Mouse (Mus musculus) cerebellum, postnatal 25 days (tissue): ENCODE data around the gene Lhfpl2.
A peak's percentile ranks its signal among the peaks of the same experiment; 100 is the strongest.

ENCODE experiments used
- DNase-seq, 2 experiments: peaks; one replicate each; pipeline ENCODE4 v3.0.0; 2021; ENCODE audit warnings: mixed read lengths in 2 of 2

The Lhfpl2 gene

DNA sequence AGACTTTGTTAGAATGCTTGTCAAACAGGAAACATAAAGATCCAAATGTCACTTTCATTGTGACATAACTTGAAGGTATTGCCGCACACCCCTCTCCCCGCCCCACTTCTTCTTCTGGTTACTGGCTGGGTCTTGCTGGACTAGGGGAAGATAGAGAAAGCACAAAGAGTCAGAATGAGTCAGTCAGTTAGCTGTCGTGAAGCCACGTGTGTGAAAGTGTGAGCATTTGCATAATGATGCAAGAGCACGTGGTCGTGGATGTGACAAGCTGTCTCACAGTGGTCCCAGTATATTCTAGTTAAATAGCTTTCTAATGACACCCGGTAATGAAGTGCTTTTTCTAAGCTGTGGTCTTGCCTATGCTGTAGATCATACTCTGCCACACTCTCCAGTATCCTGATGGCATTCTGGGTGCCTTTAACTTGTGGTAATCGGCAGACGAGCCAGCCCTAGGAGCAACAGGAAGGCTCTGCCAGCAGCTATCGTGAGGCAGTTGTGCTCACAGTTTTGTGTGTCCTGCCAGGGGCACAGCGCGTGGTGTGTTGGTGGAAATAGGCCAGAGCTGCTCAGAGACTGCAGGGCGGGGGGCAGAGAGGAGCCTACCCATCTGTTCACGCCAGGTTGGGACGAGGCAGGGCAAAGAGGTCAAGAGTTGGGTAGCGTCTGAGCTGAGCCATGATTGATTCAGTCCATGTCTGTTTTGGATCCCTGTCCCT, 40.9 kb downstream of the Lhfpl2 start:
- no peak for DNase-seq

DNA sequence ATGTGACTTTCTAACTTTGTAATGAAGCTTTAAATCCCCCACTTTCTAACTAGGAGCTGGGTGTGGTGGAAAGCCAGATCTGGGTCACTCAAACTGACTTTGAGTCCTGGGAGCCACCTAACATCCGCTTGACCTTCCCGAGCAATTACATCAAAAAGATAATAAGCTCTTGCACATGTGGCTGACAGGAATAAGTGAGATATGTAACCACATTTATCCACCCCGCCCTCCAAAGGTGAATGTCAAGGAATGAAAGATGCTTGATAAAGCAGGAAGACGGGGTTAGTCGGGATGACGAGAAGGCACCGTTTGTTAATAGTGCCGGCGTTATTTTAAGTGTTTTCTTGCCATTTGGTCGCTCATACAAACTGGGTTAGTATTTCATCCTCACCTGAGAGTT, 41.5 kb downstream of the Lhfpl2 start:
- no peak for DNase-seq

DNA sequence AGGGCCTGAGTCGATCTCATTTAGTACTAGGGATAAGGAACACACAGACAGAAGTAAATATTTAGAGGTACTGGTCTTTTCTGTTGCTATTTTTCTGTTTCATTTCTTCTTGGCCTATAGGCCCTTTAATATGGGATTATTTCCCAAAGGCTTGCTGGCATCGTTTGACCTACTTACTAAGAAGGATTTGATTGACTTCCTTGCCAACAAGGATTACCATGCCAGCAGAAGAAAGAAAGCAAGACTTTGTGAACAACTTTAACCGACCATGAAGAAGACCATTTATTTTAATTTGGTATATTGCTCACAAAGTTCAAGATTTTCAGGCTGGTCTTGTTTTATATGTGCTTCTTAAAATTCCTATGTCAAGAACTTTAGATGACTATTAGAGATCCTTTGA, 42.8 kb downstream of the Lhfpl2 start:
- no peak for DNase-seq

DNA sequence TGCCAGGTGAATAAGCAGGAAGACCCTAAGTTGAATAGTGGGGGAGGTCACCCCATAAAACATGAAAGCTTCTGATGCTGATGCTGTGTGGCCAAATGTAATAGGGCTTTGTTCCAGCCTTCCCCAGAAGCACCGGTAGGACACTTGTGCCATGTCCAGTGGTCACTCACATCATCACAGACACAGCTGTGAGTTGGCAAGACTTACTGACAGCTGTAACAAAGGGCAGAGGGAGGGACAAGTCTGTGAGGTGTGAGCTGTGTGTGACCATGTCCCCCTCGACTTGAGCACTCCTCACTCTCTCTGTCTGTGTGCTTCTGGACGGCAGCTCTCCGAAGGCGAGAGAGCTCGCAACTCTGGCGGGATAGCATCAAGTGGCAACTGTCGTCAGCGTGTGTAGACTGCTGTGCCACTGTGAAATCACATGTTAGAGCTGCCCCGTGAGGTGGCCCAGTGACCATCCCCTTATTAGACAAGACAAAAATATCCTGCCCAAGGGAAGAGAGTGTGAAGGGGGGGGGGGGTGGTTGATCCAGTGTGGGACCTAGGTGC, 43.5 kb downstream of the Lhfpl2 start:
- DNase-seq: no peak

DNA sequence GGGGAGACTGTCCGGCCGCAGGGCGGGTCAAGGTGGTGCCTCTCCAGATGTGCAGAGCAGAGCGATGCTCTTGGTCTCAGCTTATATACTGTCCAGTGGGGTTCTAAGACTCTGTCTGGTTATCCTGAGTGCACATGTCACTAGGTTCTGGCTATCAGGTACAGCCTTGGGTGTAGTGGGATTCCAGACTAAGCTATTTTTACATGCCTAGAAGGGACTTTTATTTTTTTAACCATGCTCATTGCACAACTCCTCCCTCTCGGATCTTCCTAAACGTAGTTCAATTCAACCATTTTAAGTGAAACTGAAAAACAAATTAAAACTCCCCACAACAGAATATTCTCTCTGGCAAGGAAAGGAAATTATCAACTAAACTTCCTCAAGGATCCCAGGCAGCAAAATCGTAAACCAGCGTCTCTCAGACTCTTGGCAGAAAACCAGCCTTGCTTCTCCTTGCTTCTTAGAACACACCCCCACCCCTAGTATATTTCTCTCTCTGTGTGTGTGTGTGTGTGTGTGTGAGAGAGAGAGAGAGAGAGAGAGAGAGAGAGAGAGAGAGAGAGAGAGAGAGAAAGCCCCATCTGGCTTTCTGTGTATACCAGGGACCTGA, 47.4 kb downstream of the Lhfpl2 start:
- no peak for DNase-seq

DNA sequence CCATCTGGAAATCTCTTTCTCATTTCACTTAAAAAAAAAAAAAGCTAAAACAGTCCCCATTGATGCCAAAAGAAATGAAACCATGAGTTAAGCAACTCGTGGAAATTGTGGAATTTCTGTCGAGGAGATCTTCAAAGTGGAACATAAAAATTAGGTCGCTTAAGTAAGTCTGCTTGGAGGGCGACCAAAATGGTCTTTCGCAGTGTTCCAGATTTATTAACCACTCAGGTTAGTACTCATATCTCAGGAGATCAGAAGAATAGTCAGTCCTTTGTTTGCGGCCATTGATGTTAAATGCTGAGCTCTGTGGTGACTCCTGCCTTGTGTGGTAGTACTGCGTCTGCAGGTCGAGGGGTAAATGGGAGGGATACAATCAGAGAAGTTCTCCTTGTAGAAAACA, 48.8 kb downstream of the Lhfpl2 start:
- DNase-seq: no peak

DNA sequence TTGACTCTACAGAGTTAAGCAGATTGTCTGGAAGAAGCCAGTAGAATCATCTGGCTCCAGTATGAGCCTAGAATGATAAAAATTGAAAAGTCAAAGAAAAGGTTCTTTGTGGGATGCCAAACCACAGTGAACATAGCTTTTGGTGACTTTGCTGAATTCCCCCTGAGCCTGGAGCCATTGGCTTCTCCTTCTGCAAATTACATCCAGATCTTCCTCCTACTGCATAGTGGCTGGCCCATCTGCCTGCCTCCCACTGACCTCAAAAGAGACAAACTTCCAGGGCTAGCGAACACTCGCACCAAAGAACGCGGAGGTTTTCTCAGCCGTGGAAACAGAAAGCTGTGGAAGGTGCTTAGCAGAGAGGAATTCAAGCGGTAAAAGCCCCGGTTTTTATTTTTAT, 49.4 kb downstream of the Lhfpl2 start:
- no peak for DNase-seq

DNA sequence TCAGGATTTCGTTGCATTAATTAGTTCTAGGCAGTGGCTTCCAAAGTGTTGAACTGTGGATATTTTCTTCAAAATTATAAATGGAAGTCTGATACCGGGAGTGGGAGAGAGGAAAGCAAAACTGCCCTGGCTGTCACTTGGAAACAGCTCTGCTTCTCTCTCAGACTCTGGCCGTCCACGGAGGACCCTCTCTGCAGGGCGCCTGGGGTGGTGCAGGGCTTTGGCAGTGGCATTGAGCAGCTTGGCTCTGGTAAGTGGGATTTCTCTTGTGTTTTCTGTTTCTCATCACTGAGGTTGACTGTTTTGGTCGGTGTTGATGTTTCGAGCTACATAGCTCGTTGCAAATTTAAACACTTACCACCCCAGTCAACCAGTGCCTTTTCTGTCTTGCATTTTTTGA, 53.0 kb downstream of the Lhfpl2 start:
- peak in 1 of 2 experiments; percentile 33 for DNase-seq

DNA sequence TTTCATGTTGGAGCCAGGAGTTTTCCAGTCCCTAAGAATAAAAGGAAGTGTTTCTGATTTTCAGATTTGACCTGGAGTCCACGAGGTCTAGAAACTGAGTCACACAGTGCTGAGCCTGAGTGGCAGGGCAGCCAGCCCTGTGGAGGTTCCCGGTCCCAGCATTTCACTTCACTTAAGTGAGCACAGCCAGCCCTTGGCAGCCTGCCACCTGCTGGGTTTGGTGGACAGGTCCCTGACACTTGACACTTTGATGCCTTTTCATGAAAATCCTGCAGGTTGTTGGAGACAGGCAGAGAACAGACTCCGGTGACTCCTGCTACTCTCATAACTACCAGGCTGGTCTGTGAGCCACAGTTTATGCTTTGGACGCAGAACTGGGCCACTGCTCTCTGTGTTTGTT, 57.9 kb downstream of the Lhfpl2 start:
- peak; percentile 61 to 76 for DNase-seq

DNA sequence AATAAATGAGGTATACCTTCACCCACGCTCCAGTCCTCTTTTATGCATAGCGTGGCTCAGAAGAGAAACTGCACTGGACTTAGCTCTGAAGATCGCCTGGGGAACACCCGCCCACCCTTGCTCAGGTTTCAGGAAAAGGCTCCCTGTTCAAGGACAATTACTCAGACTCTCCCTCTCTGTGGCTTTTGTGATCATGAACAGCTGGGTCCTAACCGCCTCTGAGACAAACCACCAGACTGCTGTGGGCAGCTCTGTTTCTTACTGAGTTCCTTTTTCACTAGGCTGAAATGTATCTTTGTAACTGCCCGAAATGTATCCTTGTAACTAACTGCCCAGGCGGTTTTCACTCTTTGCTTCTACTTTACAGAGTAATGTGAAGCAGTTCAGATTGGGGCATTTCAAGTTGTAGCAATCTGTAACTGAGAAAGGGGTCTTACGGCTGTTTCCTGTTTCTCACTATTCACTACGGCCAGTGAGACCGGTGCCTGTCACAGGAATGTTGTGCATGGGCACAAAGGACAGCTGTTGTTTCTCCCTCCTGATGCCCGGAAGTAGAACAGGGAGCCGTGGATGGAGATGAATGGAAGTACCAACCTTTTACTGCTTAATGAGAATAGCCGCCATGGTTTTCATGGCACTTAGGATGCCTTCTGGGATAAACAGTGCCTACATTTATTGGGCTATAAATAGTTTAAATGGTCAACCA, 59.3 kb downstream of the Lhfpl2 start:
- DNase-seq: no peak

DNA sequence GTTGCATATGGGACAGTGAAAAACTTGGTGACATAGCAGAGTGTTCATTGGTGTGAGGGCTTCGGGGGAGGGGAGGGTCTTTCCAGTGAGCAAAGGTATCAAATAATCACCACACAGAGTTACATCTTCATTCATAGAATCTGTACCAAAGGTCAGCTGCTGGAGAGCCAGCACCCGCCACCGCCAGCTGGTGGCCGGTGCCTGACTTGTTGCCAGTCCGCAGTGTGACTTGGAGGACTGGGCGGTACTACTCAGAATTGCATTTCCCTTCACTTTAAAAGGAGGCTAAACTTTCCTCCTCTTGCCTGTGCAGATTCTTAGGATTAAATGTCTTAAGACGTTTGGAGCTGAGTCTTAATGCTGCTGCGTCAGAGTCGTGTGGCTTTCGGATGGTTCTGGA, 59.9 kb downstream of the Lhfpl2 start:
- no peak for DNase-seq

DNA sequence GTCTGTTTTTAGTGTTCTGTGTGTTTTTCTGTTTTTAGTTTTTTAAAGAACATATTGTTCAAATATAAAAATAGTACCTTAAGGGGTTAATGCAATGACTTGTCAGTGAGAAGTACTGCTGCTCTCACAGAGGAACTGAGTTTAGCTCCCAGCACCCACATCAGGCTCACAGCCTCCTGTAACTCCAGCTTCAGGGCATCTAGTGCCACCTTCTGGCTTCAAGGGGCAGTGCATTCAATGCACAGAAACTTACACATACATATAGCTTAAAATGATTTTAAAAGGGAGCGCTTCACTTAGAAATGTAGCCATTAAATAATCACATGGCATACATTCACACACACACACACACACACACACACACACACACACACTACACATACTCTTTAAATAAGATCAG, 60.5 kb downstream of the Lhfpl2 start:
- no peak for DNase-seq

DNA sequence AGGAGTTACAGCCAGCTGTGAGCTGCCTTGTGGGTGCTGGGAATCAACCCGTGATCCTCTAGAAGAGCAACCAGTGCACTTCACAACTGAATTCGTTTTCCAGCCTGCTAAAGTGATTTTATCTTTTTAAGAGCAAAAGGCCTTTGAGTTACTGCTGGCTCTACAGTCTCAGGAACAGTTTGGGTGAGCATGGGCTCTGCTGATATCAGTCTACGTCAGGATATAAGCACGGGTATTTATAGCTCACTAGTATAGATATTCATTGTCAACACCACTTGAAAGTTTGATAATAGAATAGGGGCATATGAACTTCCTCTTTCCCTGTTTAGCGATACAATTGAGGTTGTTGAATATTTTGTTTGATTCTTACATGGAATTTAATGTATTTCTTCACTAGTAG, 61.7 kb downstream of the Lhfpl2 start:
- no peak for DNase-seq

DNA sequence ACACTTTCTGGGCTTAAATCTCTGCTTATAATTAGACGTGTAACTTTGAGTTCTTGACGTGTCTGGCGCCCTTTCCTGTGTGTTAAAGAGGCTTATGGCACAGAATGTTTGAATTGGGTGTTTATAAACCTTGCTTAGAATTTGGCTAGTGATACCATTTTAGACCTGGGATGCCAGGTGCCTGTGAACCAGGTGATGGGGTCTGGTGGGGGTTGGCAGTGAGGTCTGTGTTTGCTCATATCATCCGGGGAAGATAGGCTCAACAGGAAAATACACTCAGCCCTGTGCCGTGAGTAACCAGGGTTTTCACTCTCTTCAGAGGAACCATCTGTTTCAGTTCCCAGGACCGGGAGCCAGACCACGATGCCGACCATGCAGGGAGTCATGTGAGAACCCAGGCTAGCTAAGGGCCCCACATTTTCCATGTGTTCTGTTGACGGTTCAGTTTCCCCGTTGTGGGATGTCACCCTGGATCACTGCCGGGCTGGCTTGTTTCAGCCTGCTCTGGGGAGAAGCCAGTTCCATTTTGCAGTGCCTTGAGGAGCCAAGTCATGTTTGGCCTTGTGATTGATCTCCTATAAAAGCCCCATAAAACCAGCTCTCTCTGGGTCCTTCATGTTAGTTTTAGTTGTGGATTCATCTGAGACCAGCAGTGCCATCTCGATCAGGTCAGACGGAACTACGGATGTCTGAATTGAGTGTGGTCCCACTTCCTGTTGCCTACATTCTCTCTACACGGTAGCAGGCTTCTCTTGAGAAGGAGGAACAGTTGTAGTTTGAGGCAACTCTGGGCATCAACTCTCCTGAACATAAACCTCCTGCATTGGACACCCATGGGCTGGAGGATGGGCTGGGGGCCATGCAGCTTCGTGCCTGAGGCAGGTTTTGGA, 65.4 kb downstream of the Lhfpl2 start:
- peak; percentile 49 to 60 for DNase-seq

DNA sequence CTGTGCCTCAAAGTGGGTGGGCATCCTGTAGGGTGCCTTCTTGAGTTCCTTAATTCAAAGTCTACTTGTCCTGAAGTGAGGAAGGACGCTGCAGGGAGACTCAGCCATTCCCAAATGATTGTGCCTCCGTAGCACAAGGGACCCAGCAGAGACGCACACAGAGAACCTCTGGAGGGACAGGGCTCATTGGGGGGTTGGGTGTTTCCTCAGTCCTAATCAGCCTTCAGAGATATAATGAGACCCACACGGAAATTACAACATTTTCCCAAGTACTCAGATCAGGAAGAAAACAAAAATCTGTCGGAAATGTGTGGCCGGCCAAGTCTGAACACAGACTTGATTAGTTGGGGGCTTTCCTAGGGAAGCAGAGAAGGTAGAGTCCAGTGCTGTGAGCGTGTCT, 72.8 kb downstream of the Lhfpl2 start:
- DNase-seq: no peak

DNA sequence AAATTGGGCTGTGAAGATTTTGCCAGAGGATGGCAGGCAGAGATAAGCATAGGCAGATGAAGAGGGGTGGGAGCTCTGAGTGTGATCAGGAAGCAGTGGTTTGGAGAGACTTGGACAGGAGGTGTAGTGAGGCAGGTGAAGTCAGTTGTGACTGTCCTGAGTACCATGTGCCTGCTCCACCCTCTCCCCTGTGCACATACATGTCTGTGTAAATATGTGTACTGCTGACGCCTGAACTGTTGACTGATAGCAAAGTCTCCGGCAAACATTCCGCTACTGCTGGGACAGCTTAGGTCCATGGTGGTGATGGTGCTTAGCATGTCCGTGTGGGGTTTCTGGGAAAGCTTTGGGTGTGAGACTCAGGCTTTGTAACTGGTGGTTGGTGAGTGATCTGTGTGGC, 73.5 kb downstream of the Lhfpl2 start:
- no peak for DNase-seq

DNA sequence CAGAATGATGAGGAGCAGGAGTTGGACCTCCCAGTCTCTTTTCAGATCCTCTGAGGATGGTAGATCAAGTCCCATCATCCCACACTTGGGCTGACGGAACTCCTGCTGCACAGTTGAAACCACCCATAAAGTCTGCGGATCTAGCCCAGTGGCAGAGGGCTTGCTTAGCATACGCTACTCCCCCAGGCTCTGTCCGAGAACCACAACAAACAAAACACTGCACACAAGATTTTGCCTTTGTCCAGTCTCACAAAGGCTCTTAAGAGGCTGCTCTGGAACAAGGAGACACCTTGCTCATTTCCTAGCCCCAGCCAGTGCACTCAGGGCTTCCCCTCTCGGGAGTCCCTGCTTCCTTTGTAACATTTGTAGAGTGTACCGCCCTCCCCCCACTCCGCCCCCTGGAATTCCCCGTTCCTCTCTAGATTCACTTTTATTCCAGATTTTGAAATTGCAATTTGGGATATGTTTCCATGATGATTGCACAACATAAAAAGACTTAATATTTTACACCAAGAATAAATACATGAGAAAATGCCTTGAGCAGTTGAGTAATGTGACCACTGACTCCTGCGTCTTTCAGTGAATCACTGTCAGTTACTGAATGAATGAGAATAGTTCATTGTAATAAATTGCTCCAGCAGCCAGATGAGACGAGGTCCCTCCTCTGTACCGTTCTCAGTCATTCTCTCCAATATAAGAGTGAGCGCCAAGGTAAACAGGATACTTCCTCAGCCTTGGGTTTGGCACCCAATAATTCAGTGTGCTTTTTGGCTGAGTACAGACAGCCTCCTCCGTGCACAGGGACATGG, 74.8 kb downstream of the Lhfpl2 start:
- DNase-seq: no peak

DNA sequence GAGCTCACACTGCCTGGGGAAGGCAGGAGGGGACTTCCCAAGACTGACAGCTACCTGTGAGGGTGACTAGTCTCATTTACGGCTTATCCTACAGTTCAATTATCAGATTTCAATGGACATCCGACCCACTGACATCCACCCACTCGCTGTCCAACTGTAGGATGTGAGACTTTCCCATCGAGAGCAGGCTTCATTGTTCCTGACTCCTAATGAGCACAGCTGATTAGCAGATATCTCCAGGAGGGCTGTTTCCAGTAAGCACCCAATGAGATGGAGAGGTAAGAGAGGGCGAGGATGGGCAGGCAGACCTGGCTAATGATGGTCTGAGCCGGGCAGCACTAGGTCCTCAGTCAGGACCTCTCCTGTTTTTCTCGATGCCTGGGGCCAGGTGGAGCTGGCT, 77.0 kb downstream of the Lhfpl2 start:
- no peak for DNase-seq

DNA sequence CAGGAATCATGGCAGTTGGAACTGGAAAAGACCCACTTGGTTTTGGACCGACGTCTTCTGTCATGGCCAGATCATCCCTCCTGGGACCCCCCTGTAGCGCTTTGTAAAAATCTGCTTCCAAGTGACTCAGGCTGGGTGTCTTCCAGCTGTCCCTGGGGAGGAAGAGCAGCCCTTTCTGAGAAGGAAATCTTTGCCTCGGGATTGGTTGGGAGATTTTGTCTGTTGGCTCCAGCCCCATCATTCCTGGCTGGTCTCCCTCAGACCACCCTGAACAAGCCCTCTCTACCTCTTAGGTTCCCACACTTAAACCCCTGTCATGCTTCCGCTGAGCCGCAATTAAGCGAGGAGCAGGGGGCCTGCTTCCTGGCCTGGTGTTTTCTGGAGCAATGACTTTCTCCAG, 77.6 kb downstream of the Lhfpl2 start:
- DNase-seq: no peak

DNA sequence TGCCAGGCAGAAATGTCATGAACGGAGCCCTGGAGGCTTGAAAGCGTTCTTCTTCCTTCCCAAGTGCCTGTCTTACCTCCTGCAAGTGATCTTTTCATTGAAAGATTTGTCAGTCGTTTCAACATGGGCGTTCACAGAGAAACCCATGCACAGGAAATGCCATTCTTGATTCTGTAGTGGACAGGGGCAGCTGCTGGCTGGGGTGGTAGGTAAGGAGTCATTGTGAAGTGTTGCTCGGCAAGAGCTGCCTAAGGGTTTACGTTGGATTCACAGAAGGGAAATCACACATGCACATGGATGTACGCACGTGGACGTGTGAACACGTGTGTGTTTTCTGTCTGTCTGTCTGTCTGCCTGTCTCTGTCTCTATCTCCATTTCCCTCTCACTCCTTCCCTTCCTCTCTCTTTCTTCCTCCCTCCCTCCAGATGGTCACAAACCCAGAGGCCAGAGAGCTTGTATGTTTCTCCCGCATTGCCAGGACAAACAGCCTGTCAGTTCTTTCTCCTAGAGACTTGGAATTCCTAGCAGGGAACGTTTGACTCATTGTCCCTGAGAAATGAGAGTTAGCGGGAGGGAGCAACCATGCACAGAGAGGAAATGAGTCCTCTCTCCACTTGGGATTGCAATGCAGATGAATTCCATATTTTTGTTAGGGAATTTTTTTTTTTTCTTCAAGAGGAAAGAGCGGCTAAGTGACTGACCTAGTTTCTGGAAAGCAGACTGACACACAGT, 82.3 kb downstream of the Lhfpl2 start:
- DNase-seq: no peak

DNA sequence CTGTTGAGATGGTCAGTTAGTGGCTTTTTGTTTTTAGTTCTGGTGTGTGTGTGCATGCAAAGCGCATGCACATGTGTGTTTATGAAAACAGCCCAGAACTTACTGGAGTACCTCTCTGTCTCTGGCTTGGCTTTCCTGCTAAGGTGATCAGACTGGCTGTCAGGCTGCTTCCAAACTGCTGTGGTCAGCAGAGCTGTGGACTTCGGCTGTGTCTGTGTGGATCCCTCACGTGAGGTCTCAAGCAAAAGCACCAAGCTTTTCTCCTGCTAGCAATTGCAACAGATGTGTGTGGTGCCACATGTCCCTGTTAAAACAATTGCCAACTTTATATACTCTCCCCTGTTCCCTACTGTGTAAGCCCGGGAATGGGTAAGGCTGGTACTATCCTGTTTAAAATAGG, 82.8 kb downstream of the Lhfpl2 start:
- no peak for DNase-seq
